Mouse (Mus musculus): Measurements from ENCODE around the gene Sparcl1.

DNA sequence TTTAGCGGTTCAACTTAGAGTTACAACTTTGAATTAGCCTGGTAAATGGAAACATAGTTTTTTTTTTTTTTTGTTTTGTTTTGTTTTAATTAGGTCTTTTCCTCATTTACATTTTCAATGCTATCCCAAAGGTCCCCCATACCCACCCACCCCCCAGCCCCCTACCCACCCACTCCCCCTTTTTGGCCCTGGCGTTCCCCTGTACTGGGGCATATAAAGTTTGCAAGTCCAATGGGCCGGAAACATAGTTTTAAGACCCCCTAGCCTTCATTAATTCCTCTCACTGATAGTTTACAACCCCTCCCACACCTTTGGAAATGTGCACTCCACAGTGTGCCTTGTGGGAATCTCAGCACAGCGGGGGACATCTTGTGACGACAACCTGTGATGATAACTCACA lies 39.9 kb downstream of the Sparcl1 start:
- TF ChIP-seq MAFK (IDR thresholded peaks at IDR 0.05; ENCODE audit: insufficient read depth, low read depth, low read length) (no peak), ZC3H11A (IDR thresholded peaks at IDR 0.05; ENCODE audit: borderline replicate concordance, low read depth, low read length) (no peak)
